ENCODE assay signal across 10 mouse cellular contexts in genomic region chr8:103230741-103231475, GRCm38 (mm10).
DNase-seq lines count a peak whose midpoint lies in the region; ATAC-seq and TF ChIP-seq lines count a peak whose summit lies in the region.
"Had no signal": no experiment of that assay in that cellular context is flagged by ENCODE, and none has a peak within 500 bp of the region (broad histone marks: within the 10 kb centered on the region; RNA-seq: fewer than 3 reads in every experiment).

No protein-coding gene starts in this region.

- intact Hi-C loops in left cerebral cortex, postnatal 25 days (cut with DNase I): no loop called here
- intact Hi-C loops in left cerebral cortex, postnatal 10 days (cut with DNase I): no loop called here

- H3K4me3 ChIP-seq in embryonic fibroblast, embryonic 13.5 days (ENCODE audit: insufficient read depth, low read length): no peak overlapping the region
- no peak overlapping the region for H3K4me3 ChIP-seq in heart, embryonic 16.5 days (ENCODE audit: low read length)
- H3K4me3 ChIP-seq in limb, embryonic 15.5 days: no peak overlapping the region

- no peak overlapping the region for H3K9ac ChIP-seq in heart, embryonic 16.5 days (ENCODE audit: low read length)
- H3K9ac ChIP-seq in limb, embryonic 15.5 days: no peak overlapping the region

- TF ChIP-seq POLR2A in embryonic fibroblast, embryonic 13.5 days (IDR thresholded peaks at IDR 0.05; ENCODE audit: low read depth, low read length): no peak

- H3K27me3 ChIP-seq in heart, embryonic 16.5 days (ENCODE audit: control insufficient read depth, insufficient read depth, low read length): no peaks in the 10 kb centered on the region
- no peaks in the 10 kb centered on the region for H3K27me3 ChIP-seq in limb, embryonic 15.5 days

- WGBS in heart, embryonic 16.5 days: 39% methylated on average over 9 of the region's 9 CpGs
- WGBS in limb, embryonic 15.5 days: 54% methylated on average over 9 of the region's 9 CpGs

- peak; percentile 10 to 44 for DNase-seq in left cerebral cortex, postnatal 25 days (ENCODE audit: low spot score in 2 of 2)
- no peak for DNase-seq in left cerebral cortex, postnatal 10 days (ENCODE audit: extremely low spot score in 1 of 2, low spot score in 2 of 2)
- no peak for DNase-seq in adrenal gland, adult 18-20 months (ENCODE audit: low spot score in 2 of 2)
- DNase-seq in cerebellum, postnatal 4 days (ENCODE audit: low spot score in 2 of 2): no peak
- no peak for DNase-seq in gastrocnemius, postnatal 4 days (ENCODE audit: low spot score in 2 of 2)
- DNase-seq: adrenal gland, adult 8-10 months; lung, adult 2 months had no signal

- TF ChIP-seq CTCF in embryonic fibroblast, embryonic 13.5 days (IDR thresholded peaks at IDR 0.05; ENCODE audit: borderline replicate concordance, insufficient read depth, low read length): no peak

- H3K27ac ChIP-seq in embryonic fibroblast, embryonic 13.5 days (ENCODE audit: insufficient read depth, low read length): peak overlapping the region; percentile 79
- peak overlapping the region; percentile 31; the same call in 1 of the 2 replicates for H3K27ac ChIP-seq in heart, embryonic 16.5 days (ENCODE audit: low read length)
- peak overlapping the region; percentile 69 for H3K27ac ChIP-seq in limb, embryonic 15.5 days

- no peak overlapping the region for H3K4me2 ChIP-seq in heart, embryonic 16.5 days (ENCODE audit: low read depth, low read length)
- H3K4me2 ChIP-seq in limb, embryonic 15.5 days: no peak overlapping the region

- no peaks in the 10 kb centered on the region for H3K9me3 ChIP-seq in heart, embryonic 16.5 days (replicated peaks; ENCODE audit: control insufficient read depth, low read length)
- H3K9me3 ChIP-seq in limb, embryonic 15.5 days: no peaks in the 10 kb centered on the region

- ATAC-seq in heart, embryonic 16.5 days (replicated peaks; ENCODE audit: extremely low read depth, insufficient read depth, low FRiP score): peak; percentile 42; the same call in 1 of the 2 replicates
- ATAC-seq in limb, embryonic 15.5 days (ENCODE audit: insufficient number of reproducible peaks, low FRiP score, low TSS enrichment, low read depth): no peak

- H3K4me1 ChIP-seq in embryonic fibroblast, embryonic 13.5 days (ENCODE audit: control insufficient read depth, insufficient read depth, low read length): peaks cover 7% of the 10 kb centered on the region
- no peaks in the 10 kb centered on the region for H3K4me1 ChIP-seq in heart, embryonic 16.5 days (ENCODE audit: control insufficient read depth, insufficient read depth, low read length)
- peaks cover 14% of the 10 kb centered on the region; the same call in 1 of the 2 replicates for H3K4me1 ChIP-seq in limb, embryonic 15.5 days

- H3K36me3 ChIP-seq in heart, embryonic 16.5 days (ENCODE audit: control insufficient read depth, insufficient read depth): no peaks in the 10 kb centered on the region
- H3K36me3 ChIP-seq in limb, embryonic 15.5 days: no peaks in the 10 kb centered on the region

Comparison
In these comparisons a context has a peak if more than half of its experiments do, and no peak if none do; other contexts are left out.
1. DNase-seq: peak in left cerebral cortex, postnatal 25 days (2 of 2); none in left cerebral cortex, postnatal 10 days (0 of 2), adrenal gland, adult 18-20 months (0 of 2), cerebellum, postnatal 4 days (0 of 2) and gastrocnemius, postnatal 4 days (0 of 2).
2. Peak in every context shown above with its lines, with median percentiles within 50 percentile points of each other: H3K27ac ChIP-seq.